Mouse (Mus musculus): ENCODE results near the gene Aebp1. TPM values are rescaled to one million over a fixed set of nuclear protein-coding genes. Genes with fewer than 3 reads are reported as not detected.
A peak's percentile ranks its signal among the peaks of the same experiment; 100 is the strongest.

Gene Aebp1
- polyA plus RNA-seq, 1 experiment from 2014 or later: 32.9 TPM

- no peaks in the 10 kb centered on the region for H3K36me3 ChIP-seq
- H3K4me3 ChIP-seq: no peak overlapping the region
- WGBS: 36% methylated on average over 5 of the region's 5 CpGs
- H3K9me3 ChIP-seq: no peaks in the 10 kb centered on the region
- H3K9ac ChIP-seq: no peak overlapping the region
- no peaks in the 10 kb centered on the region for H3K4me1 ChIP-seq
- ATAC-seq (ENCODE audit: insufficient number of reproducible peaks, insufficient read depth, low FRiP score, low TSS enrichment, low read depth): no peak
- no peak overlapping the region for H3K4me2 ChIP-seq
- H3K27me3 ChIP-seq: peaks cover 4% of the 10 kb centered on the region; the same call in 1 of the 2 replicates
- no peak overlapping the region for H3K27ac ChIP-seq
These were observed 50.9 kb downstream of the Aebp1 start for GRCm38 (mm10) chr11:5912635-5913034.

- H3K27me3 ChIP-seq: peaks cover 4% of the 10 kb centered on the region; the same call in 1 of the 2 replicates
- no peak overlapping the region for H3K4me2 ChIP-seq
- 69% methylated on average over 8 of the region's 8 CpGs for WGBS
- H3K4me1 ChIP-seq: no peaks in the 10 kb centered on the region
- no peaks in the 10 kb centered on the region for H3K9me3 ChIP-seq
- no peak overlapping the region for H3K4me3 ChIP-seq
- no peak overlapping the region for H3K27ac ChIP-seq
- H3K9ac ChIP-seq: no peak overlapping the region
- no peak for ATAC-seq (ENCODE audit: insufficient number of reproducible peaks, insufficient read depth, low FRiP score, low TSS enrichment, low read depth)
- no peaks in the 10 kb centered on the region for H3K36me3 ChIP-seq
These were observed 51.5 kb downstream of the Aebp1 start for GRCm38 (mm10) chr11:5913256-5913655.

- no peak overlapping the region for H3K27ac ChIP-seq
- peak overlapping the region; percentile 46; the same call in 1 of the 2 replicates for H3K9ac ChIP-seq
- 0 out of 2 replicates have a peak, but pooled peaks cover 3% of the 10 kb centered on the region for H3K4me1 ChIP-seq
- no peak for ATAC-seq (ENCODE audit: insufficient number of reproducible peaks, insufficient read depth, low FRiP score, low TSS enrichment, low read depth)
- H3K4me3 ChIP-seq: no peak overlapping the region
- no peaks in the 10 kb centered on the region; the same call in 1 of the 2 replicates for H3K9me3 ChIP-seq
- H3K36me3 ChIP-seq: no peaks in the 10 kb centered on the region
- peaks cover 4% of the 10 kb centered on the region; the same call in 1 of the 2 replicates for H3K27me3 ChIP-seq
- 76% methylated on average over 4 of the region's 4 CpGs for WGBS
- H3K4me2 ChIP-seq: no peak overlapping the region
These were observed 52.2 kb downstream of the Aebp1 start for GRCm38 (mm10) chr11:5913936-5914335.

GRCm38 (mm10) chr11:5914940-5915339 lies 53.2 kb downstream of the Aebp1 start:
- 0 out of 2 replicates have a peak overlapping the region, but pooled peaks have one; percentile 40 for H3K9ac ChIP-seq
- 60% methylated on average over 5 of the region's 5 CpGs for WGBS
- no peak overlapping the region for H3K4me3 ChIP-seq
- no peak overlapping the region for H3K27ac ChIP-seq
- H3K9me3 ChIP-seq: no peaks in the 10 kb centered on the region; the same call in 1 of the 2 replicates
- ATAC-seq (ENCODE audit: insufficient number of reproducible peaks, insufficient read depth, low FRiP score, low TSS enrichment, low read depth): no peak
- 0 out of 2 replicates have a peak, but pooled peaks cover 3% of the 10 kb centered on the region for H3K4me1 ChIP-seq
- peaks cover 4% of the 10 kb centered on the region; the same call in 1 of the 2 replicates for H3K27me3 ChIP-seq
- no peak overlapping the region for H3K4me2 ChIP-seq
- no peaks in the 10 kb centered on the region for H3K36me3 ChIP-seq

GRCm38 (mm10) chr11:5915429-5916177 lies 53.9 kb downstream of the Aebp1 start:
- H3K4me1 ChIP-seq: 0 out of 2 replicates have a peak, but pooled peaks cover 3% of the 10 kb centered on the region
- ATAC-seq (ENCODE audit: insufficient number of reproducible peaks, insufficient read depth, low FRiP score, low TSS enrichment, low read depth): no peak
- WGBS: 86% methylated on average over 5 of the region's 5 CpGs
- H3K27ac ChIP-seq: no peak overlapping the region
- no peak overlapping the region for H3K4me2 ChIP-seq
- peaks cover 4% of the 10 kb centered on the region; the same call in 1 of the 2 replicates for H3K27me3 ChIP-seq
- no peaks in the 10 kb centered on the region for H3K36me3 ChIP-seq
- H3K4me3 ChIP-seq: no peak overlapping the region
- no peaks in the 10 kb centered on the region; the same call in 1 of the 2 replicates for H3K9me3 ChIP-seq
- no peak overlapping the region for H3K9ac ChIP-seq

GRCm38 (mm10) chr11:5916178-5916548 lies 54.4 kb downstream of the Aebp1 start:
- Histone ChIP-seq H3K4me2 (no peak overlapping the region), H3K4me1 (0 out of 2 replicates have a peak, but pooled peaks cover 3% of the 10 kb centered on the region), H3K27ac (no peak overlapping the region), H3K9ac (no peak overlapping the region), H3K36me3 (no peaks in the 10 kb centered on the region), H3K9me3 (no peaks in the 10 kb centered on the region; the same call in 1 of the 2 replicates), H3K4me3 (no peak overlapping the region), H3K27me3 (peaks cover 4% of the 10 kb centered on the region; the same call in 1 of the 2 replicates)
- ATAC-seq (ENCODE audit: insufficient number of reproducible peaks, insufficient read depth, low FRiP score, low TSS enrichment, low read depth): no peak
- WGBS: 74% methylated on average over 8 of the region's 8 CpGs

- Histone ChIP-seq H3K4me1 (0 out of 2 replicates have a peak, but pooled peaks cover 3% of the 10 kb centered on the region), H3K9me3 (no peaks in the 10 kb centered on the region; the same call in 1 of the 2 replicates), H3K27me3 (peaks cover 4% of the 10 kb centered on the region; the same call in 1 of the 2 replicates), H3K4me2 (no peak overlapping the region), H3K9ac (no peak overlapping the region), H3K36me3 (no peaks in the 10 kb centered on the region), H3K4me3 (no peak overlapping the region), H3K27ac (no peak overlapping the region)
- ATAC-seq (ENCODE audit: insufficient number of reproducible peaks, insufficient read depth, low FRiP score, low TSS enrichment, low read depth): no peak
- WGBS: 43% methylated on average over 2 of the region's 2 CpGs
These were observed 56.4 kb downstream of the Aebp1 start for GRCm38 (mm10) chr11:5918111-5918510.

- Histone ChIP-seq H3K27ac (no peak overlapping the region), H3K36me3 (no peaks in the 10 kb centered on the region), H3K4me2 (no peak overlapping the region), H3K4me3 (no peak overlapping the region), H3K9ac (no peak overlapping the region), H3K9me3 (no peaks in the 10 kb centered on the region; the same call in 1 of the 2 replicates), H3K27me3 (no peaks in the 10 kb centered on the region), H3K4me1 (0 out of 2 replicates have a peak, but pooled peaks cover 3% of the 10 kb centered on the region)
- ATAC-seq (ENCODE audit: insufficient number of reproducible peaks, insufficient read depth, low FRiP score, low TSS enrichment, low read depth): no peak
- 90% methylated on average over 4 of the region's 4 CpGs for WGBS
These were observed 57.9 kb downstream of the Aebp1 start for GRCm38 (mm10) chr11:5919606-5920005.

- Histone ChIP-seq H3K36me3 (no peaks in the 10 kb centered on the region), H3K9ac (no peak overlapping the region), H3K4me2 (peak overlapping the region; percentile 9; the same call in 1 of the 2 replicates), H3K27ac (no peak overlapping the region), H3K4me1 (0 out of 2 replicates have a peak, but pooled peaks cover 3% of the 10 kb centered on the region), H3K9me3 (no peaks in the 10 kb centered on the region; the same call in 1 of the 2 replicates), H3K4me3 (no peak overlapping the region), H3K27me3 (no peaks in the 10 kb centered on the region)
- 35% methylated on average over 17 of the region's 17 CpGs for WGBS
- no peak for ATAC-seq (ENCODE audit: insufficient number of reproducible peaks, insufficient read depth, low FRiP score, low TSS enrichment, low read depth)
These were observed 58.7 kb downstream of the Aebp1 start for GRCm38 (mm10) chr11:5920323-5920960.

Data from embryonic facial prominence, embryonic 13.5 days (tissue).